Mouse (Mus musculus) CH12.LX (cell line): ENCODE data around the gene Flnc. TPM values are rescaled to one million over a fixed set of nuclear protein-coding genes. Genes with fewer than 3 reads are reported as not detected.

Experiments used
- DNase-seq: peaks from one replicate; pipeline ENCODE4 v3.0.0-alpha.2; 2013; ENCODE audit errors: extremely low read depth
- H3K27ac ChIP-seq: 2 replicates; pipeline ENCODE4 v1.5.1; 2012; ENCODE audit warnings: low read depth, mild to moderate bottlenecking, control low read depth, moderate library complexity; ENCODE audit not compliant: insufficient read depth
- H3K27me3 ChIP-seq: replicated peaks from 2 replicates; pipeline ENCODE3; 2012; ENCODE audit warnings: inconsistent platforms
- H3K36me3 ChIP-seq, 2 experiments: replicated peaks in 1 of 2; 2 replicates each; pipeline versions ENCODE3 to v1.6.1; 2012; ENCODE audit warnings: inconsistent platforms in 1 of 2, low read length in 1 of 2, mild to moderate bottlenecking in 1 of 2, mixed read lengths in 1 of 2, moderate library complexity in 1 of 2; ENCODE audit not compliant: control insufficient read depth in 1 of 2, insufficient read depth in 1 of 2
- H3K4me1 ChIP-seq, 2 experiments: 2 replicates each; pipeline ENCODE4 v1.6.1; 2012; ENCODE audit warnings: inconsistent platforms in 1 of 2, moderate library complexity in 1 of 2; ENCODE audit not compliant: insufficient read depth in 2 of 2, control insufficient read depth in 1 of 2
- H3K4me2 ChIP-seq: 2 replicates; pipeline ENCODE4 v1.6.1; 2012; ENCODE audit warnings: low read depth, mild to moderate bottlenecking, control low read depth; ENCODE audit not compliant: poor library complexity, insufficient read depth, severe bottlenecking
- H3K4me3 ChIP-seq, 3 experiments: fragments of 150-350 bp in 1 of 3; sonication (generic) in 1 of 3; replicated peaks in 1 of 3; 2 replicates each; pipeline versions ENCODE3 to v1.5.1; 2011 to 2012; ENCODE audit warnings: low read depth in 2 of 3, low read length in 2 of 3, mild to moderate bottlenecking in 2 of 3, moderate library complexity in 2 of 3, control low read depth in 1 of 3, improper control_type of control experiment in 1 of 3, inconsistent platforms in 1 of 3, mixed read lengths in 1 of 3; ENCODE audit not compliant: poor library complexity in 1 of 3
- H3K79me2 ChIP-seq: replicated peaks from 2 replicates; pipeline ENCODE4 v1.6.1; 2012; ENCODE audit warnings: mild to moderate bottlenecking, moderate library complexity; ENCODE audit not compliant: control insufficient read depth, poor library complexity, insufficient read depth, severe bottlenecking; ENCODE audit errors: extremely low read depth
- H3K9ac ChIP-seq: 2 replicates; pipeline ENCODE4 v1.6.1; 2012; ENCODE audit warnings: low read depth, mild to moderate bottlenecking, control low read depth, moderate library complexity; ENCODE audit not compliant: insufficient read depth
- H3K9me3 ChIP-seq: replicated peaks from 2 replicates; pipeline ENCODE3; 2012; ENCODE audit warnings: low read length, inconsistent platforms, mixed read lengths
- BHLHE40 ChIP-seq: IDR thresholded peaks from 2 replicates; pipeline ENCODE4 v1.6.1; 2011; ENCODE audit warnings: mild to moderate bottlenecking, low read depth, low read length, improper control_type of control experiment
- CTCF ChIP-seq, 2 experiments: IDR thresholded peaks in 1 of 2; conservative IDR thresholded peaks in 1 of 2; 2 replicates each; pipeline ENCODE4 v1.5.1; 2011 to 2012; ENCODE audit warnings: low read depth in 2 of 2, low read length in 2 of 2, improper control_type of control experiment in 1 of 2, inconsistent platforms in 1 of 2, mild to moderate bottlenecking in 1 of 2, moderate library complexity in 1 of 2
- E2F4 ChIP-seq: IDR thresholded peaks from 2 replicates; pipeline ENCODE4 v1.6.1; 2011; ENCODE audit warnings: low read depth, low read length, improper control_type of control experiment; ENCODE audit not compliant: insufficient replicate concordance
- EP300 ChIP-seq: IDR thresholded peaks from 2 replicates; pipeline ENCODE4 v1.6.1; 2011; ENCODE audit warnings: low read length, improper control_type of control experiment
- ETS1 ChIP-seq: conservative IDR thresholded peaks from 2 replicates; pipeline ENCODE4 v1.6.1; 2012; ENCODE audit warnings: low read depth, mild to moderate bottlenecking, inconsistent platforms, low read length, improper control_type of control experiment, moderate library complexity
- GABPA ChIP-seq: IDR thresholded peaks from 2 replicates; pipeline ENCODE4 v1.6.1; 2012; ENCODE audit warnings: low read depth, low read length, improper control_type of control experiment, inconsistent platforms; ENCODE audit not compliant: insufficient replicate concordance
- JUN ChIP-seq: IDR thresholded peaks from 2 replicates; pipeline ENCODE4 v1.6.1; 2011; ENCODE audit warnings: low read depth, mild to moderate bottlenecking, low read length, improper control_type of control experiment, moderate library complexity; ENCODE audit not compliant: insufficient read depth
- JUND ChIP-seq: conservative IDR thresholded peaks from 2 replicates; pipeline ENCODE4 v1.6.1; 2011; ENCODE audit warnings: low read depth, low read length, improper control_type of control experiment
- KAT2A ChIP-seq: IDR thresholded peaks from 2 replicates; pipeline ENCODE4 v1.6.1; 2012; ENCODE audit warnings: low read length, improper control_type of control experiment, inconsistent platforms; ENCODE audit not compliant: insufficient replicate concordance
- MAFK ChIP-seq: IDR thresholded peaks from 2 replicates; pipeline ENCODE4 v1.6.1; 2011; ENCODE audit warnings: low read length, improper control_type of control experiment; ENCODE audit not compliant: insufficient replicate concordance
- MAX ChIP-seq: IDR thresholded peaks from 2 replicates; pipeline ENCODE4 v1.6.1; 2011; ENCODE audit warnings: low read length, improper control_type of control experiment
- MAZ ChIP-seq: IDR thresholded peaks from 2 replicates; pipeline ENCODE4 v1.6.1; 2012; ENCODE audit warnings: low read depth, mild to moderate bottlenecking, inconsistent platforms, low read length, improper control_type of control experiment, moderate library complexity
- MXI1 ChIP-seq: IDR thresholded peaks from 2 replicates; pipeline ENCODE4 v1.6.1; 2011; ENCODE audit warnings: mild to moderate bottlenecking, low read depth, low read length, improper control_type of control experiment
- MYC ChIP-seq: IDR thresholded peaks from 2 replicates; pipeline ENCODE4 v1.6.1; 2011; ENCODE audit warnings: low read depth, mild to moderate bottlenecking, improper control_type of control experiment, low read length
- NELFE ChIP-seq: IDR thresholded peaks from 2 replicates; pipeline ENCODE4 v1.6.1; 2011; ENCODE audit warnings: low read depth, low read length, improper control_type of control experiment
- NRF1 ChIP-seq: IDR thresholded peaks from 2 replicates; pipeline ENCODE4 v1.6.1; 2014; ENCODE audit warnings: low read depth, mild to moderate bottlenecking, inconsistent platforms, low read length, improper control_type of control experiment, moderate library complexity
- PAX5 ChIP-seq: IDR thresholded peaks from 2 replicates; pipeline ENCODE4 v1.6.1; 2012; ENCODE audit warnings: low read length, inconsistent platforms, mixed read lengths
- POLR2AphosphoS2 ChIP-seq: IDR thresholded peaks from 2 replicates; pipeline ENCODE4 v1.6.1; 2011; ENCODE audit warnings: low read depth, low read length, improper control_type of control experiment
- RAD21 ChIP-seq: IDR thresholded peaks from 2 replicates; pipeline ENCODE4 v1.6.1; 2011; ENCODE audit warnings: low read depth, mild to moderate bottlenecking, low read length, improper control_type of control experiment, moderate library complexity
- RCOR1 ChIP-seq: conservative IDR thresholded peaks from 2 replicates; pipeline ENCODE4 v1.6.1; 2012; ENCODE audit warnings: low read depth, mild to moderate bottlenecking, inconsistent platforms, low read length, improper control_type of control experiment
- SMC3 ChIP-seq: IDR thresholded peaks from 2 replicates; pipeline ENCODE4 v1.6.1; 2011; ENCODE audit warnings: low read depth, low read length, improper control_type of control experiment
- TBP ChIP-seq: conservative IDR thresholded peaks from 2 replicates; pipeline ENCODE4 v1.6.1; 2011; ENCODE audit warnings: low read depth, low read length, improper control_type of control experiment
- TCF12 ChIP-seq: IDR thresholded peaks from 2 replicates; pipeline ENCODE4 v1.6.1; 2014; ENCODE audit warnings: low read depth, mild to moderate bottlenecking, inconsistent platforms, low read length, improper control_type of control experiment
- USF1 ChIP-seq: IDR thresholded peaks from 2 replicates; pipeline ENCODE4 v1.6.1; 2014; ENCODE audit warnings: low read depth, mild to moderate bottlenecking, inconsistent platforms, low read length, improper control_type of control experiment
- ZC3H11A ChIP-seq: IDR thresholded peaks from 2 replicates; pipeline ENCODE4 v1.6.1; 2012; ENCODE audit warnings: low read depth, mild to moderate bottlenecking, inconsistent platforms, low read length, improper control_type of control experiment
- ZKSCAN1 ChIP-seq: IDR thresholded peaks from 2 replicates; pipeline ENCODE4 v1.6.1; 2012; ENCODE audit warnings: low read depth, inconsistent platforms, low read length, improper control_type of control experiment, borderline replicate concordance
- ZMIZ1 ChIP-seq: IDR thresholded peaks from 2 replicates; pipeline ENCODE4 v1.6.1; 2012; ENCODE audit warnings: low read depth, mild to moderate bottlenecking, inconsistent platforms, low read length, improper control_type of control experiment
- ZNF384 ChIP-seq: IDR thresholded peaks from 2 replicates; pipeline ENCODE4 v1.6.1; 2012; ENCODE audit warnings: low read depth, low read length, improper control_type of control experiment, inconsistent platforms
- dilution Hi-C: fragments of 300-500 bp; cut with MboI; formaldehyde crosslinking; loops from 2 replicates; pipeline ENCODE4 v1.14.3; 2020; ENCODE audit warnings: low sequenced_read_pairs; ENCODE audit not compliant: extremely low pct_unique_long_range_greater_than_20kb, extremely low pct_ligation_motif_present
- in situ Hi-C: fragments of 300-500 bp; cut with MboI; formaldehyde crosslinking; loops from 3 replicates; pipeline ENCODE4 v1.14.3; 2019; ENCODE audit warnings: low sequenced_read_pairs, low pct_ligation_motif_present, low pct_unique_long_range_greater_than_20kb, mixed read lengths
- polyA plus RNA-seq: library from polyadenylated mRNA; unstranded; fragments of >175 nt; gene quantifications from 2 replicates; pipeline ENCODE4 v1.2.1, GENCODE M21; 2012; ENCODE audit warnings: low read depth; ENCODE audit not compliant: insufficient read length
- total RNA-seq, 2 experiments: library from RNA; depleted of rRNA; stranded (reverse); fragments of 300-350 nt in 1 of 2; fragments of >200 nt in 1 of 2; gene quantifications; 2 replicates each; pipeline ENCODE4 v1.2.3; 2012 to 2014

Flnc gene
- total and polyA plus RNA-seq, 3 experiments = 0.24 to 0.76 (median 0.60) TPM

DNA sequence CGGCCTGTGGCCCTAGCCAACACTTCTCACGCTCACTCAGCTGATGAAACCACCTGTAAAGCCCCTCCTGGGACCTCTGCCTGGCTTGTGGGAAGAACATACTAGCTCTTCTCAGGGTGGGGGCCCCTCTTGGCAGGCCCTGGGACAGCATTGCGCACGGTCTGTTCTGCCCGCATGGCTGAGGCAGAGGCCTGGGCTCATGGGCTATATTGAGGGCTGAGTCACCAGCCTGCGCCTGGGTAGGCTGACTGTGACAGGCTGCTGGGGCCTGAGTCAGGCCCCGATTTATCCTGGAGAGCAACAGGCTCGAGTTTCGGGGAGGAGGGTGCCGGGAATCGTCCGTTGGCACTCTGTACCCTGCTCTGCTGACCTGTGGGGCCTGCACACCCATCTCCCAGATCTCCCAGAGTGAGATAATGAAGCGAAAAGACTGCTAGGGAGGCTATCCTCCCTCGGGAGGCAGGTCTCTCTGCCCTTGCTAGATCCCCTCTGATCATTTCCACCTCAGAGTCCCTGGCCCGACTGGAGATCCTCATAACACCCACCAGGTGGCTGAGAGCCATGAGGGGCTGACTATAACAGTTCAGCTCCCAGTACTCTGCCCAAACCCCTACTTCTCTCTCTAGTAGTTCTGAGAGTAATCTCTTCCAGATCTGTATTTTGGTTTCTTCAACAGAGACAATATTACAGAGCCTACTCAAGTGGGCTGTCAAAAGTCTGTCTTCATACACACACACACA lies 2.2 kb upstream of the Flnc start:
- dilution Hi-C loops = no loop called here
- Histone ChIP-seq H3K4me1 (peaks cover 13 to 45% of the 10 kb centered on the region in 2 experiments), H3K27me3 (no peaks in the 10 kb centered on the region), H3K4me2 (no peak overlapping the region), H3K9me3 (peaks cover 3% of the 10 kb centered on the region), H3K9ac (0 out of 2 replicates have a peak overlapping the region, but pooled peaks have one; percentile 5)
- peak; percentile 49 for DNase-seq
- TF ChIP-seq BHLHE40 (0 out of 2 replicates have a peak, but pooled peaks have one; percentile 14), NELFE (no peak), MAZ (no peak), E2F4 (no peak), KAT2A (no peak), JUN (no peak), MAX (no peak), POLR2AphosphoS2 (no peak), MYC (no peak), ZMIZ1 (no peak), USF1 (no peak), ZNF384 (no peak), RCOR1 (no peak), NRF1 (no peak), ETS1 (peak; percentile 83), PAX5 (no peak), MAFK (no peak), GABPA (no peak), EP300 (no peak), ZC3H11A (no peak), RAD21 (no peak), CTCF (conservative IDR thresholded peaks at IDR 0.05 in 1 of 2, IDR thresholded peaks at IDR 0.05 in 1 of 2; ENCODE audit: low read depth in 2 of 2, low read length in 2 of 2) (no peak), JUND (no peak), SMC3 (no peak), TCF12 (peak; percentile 24; the same call in 1 of the 2 replicates), MXI1 (0 out of 2 replicates have a peak, but pooled peaks have one; percentile 28), ZKSCAN1 (no peak), TBP (no peak)
- TF ChIP-seq, all 38 proteins: peak for 4
- in situ Hi-C loops = no loop called here
- Histone ChIP-seq H3K27ac (no peak overlapping the region), H3K4me3 (no peak overlapping the region), H3K36me3 (no peaks in the 10 kb centered on the region), H3K79me2 (no peaks in the 10 kb centered on the region)
